Mouse (Mus musculus) layer of hippocampus, adult 8-10 months (tissue): ENCODE data around the gene Lrrc8d. TPM values are rescaled to one million over a fixed set of nuclear protein-coding genes. Genes with fewer than 3 reads are reported as not detected.

ENCODE experiments used
- DNase-seq, 2 experiments: peaks; one replicate each; pipeline ENCODE4 v3.0.0; 2022; ENCODE audit warnings: low spot score in 2 of 2
- total RNA-seq, 4 experiments: library from RNA; stranded (reverse); gene quantifications; 2 replicates each; pipeline ENCODE4 v1.2.4; 2022

The Lrrc8d gene
- total RNA-seq, 4 experiments from 2014 or later = 45.1 to 57.8 (median 50.1) TPM

DNA sequence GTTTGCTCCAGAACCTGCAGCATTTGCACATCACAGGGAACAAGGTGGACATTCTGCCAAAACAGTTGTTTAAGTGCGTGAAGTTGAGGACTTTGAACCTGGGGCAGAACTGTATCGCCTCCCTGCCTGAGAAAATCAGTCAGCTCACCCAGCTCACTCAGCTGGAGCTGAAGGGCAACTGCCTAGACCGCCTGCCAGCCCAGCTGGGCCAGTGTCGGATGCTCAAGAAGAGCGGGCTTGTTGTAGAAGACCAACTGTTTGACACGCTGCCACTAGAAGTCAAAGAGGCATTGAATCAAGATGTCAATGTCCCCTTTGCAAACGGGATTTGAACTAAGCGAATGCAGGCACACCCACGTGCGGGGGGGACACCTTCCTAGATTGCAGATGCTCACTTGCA, 114.2 kb downstream of the Lrrc8d start:
- peak; percentile 53 to 71 for DNase-seq

DNA sequence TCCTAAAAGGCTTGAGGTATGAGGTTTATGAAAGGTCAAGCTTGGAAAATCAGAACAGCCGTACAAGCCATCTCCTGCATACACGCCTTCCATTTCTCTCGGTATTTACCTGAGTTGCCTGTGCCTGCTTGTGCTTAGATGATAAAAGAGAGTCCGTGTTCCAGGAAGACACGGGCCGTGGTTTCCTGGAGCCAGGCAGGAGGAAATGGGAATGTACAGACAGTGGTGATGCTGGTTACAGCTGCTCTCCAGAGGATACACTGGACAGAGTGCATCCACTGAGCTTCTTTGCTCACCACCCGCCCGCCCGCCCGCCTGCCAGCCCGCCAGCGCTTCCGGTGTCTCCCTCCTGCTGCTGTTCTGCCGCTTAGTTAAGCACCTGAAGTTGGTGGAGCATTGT, 116.3 kb downstream of the Lrrc8d start:
- DNase-seq = no peak

DNA sequence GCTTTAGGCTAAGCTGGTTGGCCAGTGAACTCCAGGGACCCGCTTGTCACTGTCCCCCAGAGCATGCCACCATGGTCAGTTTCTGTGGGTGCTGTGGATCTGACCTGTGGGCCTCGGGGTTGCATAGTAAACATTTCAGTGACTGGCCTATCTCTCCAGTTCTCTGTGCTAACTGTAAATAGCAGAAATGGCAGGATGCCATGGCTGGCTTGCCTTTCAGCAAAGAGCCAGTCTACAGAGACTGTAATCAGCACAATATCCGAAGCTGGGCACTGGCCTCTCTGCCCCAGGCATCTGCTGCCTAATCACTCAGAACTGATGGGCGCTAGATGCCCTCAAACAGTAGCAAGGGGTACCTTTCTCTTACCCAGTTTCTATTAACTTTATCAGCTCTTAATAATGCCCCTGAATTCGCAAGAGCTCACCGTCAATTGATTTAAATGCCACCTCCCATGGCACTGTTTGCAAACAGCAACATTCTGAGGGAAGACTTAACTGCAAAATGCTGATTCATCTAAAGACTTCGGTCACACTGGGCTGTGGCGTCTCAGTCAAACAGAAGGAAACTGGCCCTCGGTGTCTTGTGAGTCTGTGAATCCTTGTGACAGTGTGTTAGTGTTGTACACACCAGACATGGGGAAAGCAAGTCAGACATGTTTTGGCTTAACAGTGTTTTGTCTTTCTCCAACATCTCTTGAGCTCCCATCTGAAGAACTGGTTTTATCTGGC, 117.6 kb downstream of the Lrrc8d start:
- DNase-seq = no peak

DNA sequence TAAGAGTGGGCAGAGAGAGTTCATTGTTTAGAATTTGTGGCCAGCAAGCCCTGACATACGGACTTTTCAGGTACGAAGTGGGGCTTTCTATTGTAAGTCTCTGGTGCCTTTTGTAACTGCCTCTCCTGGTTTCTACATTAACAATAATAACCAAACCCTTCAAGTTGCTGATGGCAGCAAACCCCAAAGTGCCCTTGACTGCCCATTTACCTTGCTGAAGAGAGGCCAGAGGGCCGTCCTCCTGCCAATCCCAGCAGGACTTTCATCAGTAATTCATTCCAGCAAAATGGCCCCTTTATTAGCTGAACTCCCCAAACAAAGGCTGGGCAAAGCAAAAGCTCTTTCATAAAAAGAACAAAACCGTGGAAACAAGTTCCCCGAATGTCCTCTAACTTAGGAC, 118.6 kb downstream of the Lrrc8d start:
- DNase-seq = no peak

DNA sequence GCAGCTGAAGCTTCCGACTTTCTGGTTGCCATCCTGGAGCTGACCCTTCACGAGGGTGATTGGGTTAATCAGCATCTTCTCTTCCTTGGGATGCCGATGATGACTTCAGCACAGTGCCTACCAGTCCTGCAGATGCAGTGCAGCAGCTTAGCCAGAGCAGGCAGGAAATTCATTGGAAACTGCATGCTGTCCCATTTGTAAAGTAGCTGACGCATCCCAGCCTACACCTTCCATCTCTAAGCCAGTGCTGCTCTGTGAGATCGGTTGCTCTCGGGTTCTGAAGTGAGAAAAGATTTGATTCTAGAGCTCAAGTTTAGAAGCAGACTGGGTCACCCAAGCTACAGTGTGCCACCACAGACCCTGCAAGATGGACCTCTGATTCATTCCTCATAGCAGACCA, 121.6 kb downstream of the Lrrc8d start:
- DNase-seq = no peak

DNA sequence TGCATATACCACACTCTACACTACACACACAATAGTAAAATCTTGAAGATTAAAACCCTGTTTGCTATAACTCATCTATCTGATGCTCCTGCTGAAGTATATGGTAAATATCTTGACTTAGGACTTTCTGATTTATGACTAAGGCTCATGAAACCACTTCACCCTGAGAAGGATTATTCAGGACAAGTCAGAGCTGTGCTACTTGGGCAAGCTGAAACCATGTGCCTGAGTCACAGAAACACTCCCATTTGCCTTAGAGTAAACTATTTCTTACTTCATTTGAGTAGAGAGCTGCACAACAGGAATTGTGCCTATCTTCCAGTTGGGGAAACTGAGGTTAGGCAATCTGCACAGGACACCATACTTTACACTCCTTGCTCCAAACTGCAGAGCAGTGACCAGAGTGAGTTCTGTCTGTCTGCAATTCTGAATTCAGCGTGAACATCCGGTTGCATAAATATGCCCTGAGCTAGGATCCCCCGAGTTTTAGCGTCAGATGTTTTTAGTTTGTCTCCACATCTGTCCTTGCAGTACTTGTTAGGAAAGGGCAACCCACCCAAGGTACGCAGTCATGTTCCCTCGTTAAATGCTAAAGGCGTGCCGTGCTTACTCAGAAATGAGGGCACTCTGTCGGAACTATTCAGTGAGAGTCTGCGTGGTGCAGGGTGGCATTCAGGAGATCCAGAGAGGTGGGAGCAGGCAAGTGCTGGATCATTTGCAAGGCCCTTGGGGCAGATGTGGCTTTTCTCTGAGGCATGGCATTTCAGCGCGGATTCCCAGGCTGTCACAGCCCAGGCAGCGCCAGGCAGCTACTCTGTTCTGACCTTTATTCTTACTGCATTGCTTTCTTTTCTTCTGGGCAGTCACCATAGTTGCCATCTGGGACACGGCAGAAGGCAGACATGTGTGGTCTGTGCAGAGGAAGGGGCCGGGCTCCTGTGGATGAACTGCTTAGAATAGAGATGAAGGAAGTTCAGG, 123.0 kb downstream of the Lrrc8d start:
- no peak for DNase-seq

DNA sequence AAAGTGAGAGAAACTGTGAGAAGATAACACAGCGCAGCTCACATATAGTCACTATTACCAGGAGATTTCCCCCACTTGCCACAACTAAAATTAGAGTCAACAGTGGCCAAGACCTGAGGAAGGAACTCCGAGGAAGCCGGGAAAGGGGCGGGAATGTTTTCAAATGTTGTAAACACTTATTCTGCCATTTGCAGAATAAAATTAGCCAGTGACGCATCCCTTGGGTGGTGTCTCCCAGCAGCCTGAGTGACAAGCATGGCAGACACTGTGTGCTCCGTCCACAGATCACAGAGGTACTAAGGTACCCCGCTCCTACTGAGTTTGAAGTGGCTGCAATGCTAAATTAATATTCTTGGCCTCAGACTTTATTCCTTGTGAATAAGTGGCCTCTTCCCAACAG, 124.5 kb downstream of the Lrrc8d start:
- DNase-seq = no peak

DNA sequence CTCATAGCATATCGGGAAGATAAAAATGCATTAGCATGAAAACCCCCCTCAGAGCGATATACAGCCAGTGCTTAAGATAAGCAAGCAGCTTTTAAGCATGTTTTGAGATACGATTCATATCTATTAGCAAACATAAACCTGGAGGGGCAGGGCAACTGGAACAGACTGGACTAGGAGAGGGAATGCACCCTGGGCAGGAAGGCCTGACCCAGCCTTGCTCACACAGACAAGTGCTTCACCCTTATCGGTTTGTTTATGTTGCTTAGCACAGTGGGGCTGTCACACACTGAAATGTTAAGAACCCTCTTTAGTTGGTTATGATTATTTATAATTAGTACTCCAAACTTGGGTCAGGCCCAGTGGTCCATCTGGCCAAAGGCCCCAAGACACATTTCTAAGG, 125.1 kb downstream of the Lrrc8d start:
- DNase-seq = no peak

DNA sequence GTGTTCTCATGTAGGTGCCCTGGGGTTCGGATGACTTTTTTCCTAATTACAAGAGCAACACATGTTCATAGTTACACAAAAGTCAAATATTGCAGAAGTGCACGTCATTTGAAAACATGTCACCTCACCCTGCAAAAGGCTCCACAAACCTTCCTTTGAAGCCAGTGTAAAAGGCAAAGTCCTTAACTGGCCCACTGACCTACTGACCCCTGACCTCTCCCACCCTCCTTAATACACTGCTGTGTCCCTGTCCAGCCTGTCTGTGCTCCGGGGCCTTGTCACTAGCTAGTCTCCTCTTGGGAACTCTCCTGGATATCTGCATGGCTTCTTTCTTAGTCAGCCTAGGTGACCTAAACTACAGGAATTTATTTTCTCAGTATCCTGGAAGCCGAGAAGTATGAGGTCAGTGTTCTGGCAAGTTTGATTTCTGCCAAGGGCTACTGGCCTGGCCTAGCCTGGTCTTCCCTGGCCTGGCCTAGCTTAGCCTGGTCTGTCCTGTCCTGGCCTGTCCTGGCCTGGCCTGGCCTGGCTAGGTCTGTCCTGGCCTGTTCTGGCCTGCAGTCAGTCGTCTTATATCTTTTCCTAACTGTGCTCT, 127.2 kb downstream of the Lrrc8d start:
- no peak for DNase-seq

DNA sequence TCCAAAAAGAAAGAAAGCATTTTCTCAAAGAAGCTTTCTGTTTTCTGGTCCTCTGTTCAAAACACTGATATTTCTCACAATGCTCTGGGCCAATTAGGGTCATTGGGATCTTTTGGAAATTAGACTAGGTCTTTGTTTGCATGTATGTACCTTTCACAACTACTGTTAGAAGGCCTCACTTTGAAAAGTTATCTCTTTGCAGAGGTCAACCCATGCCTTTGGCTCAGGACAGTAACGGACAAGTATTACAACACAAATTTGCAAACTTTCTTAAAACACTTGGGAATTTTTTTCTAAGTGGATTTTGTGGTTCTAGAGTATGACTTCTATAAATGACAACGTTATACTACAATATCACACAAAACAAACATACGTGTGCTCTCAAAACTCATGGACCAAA, 128.3 kb downstream of the Lrrc8d start:
- no peak for DNase-seq

DNA sequence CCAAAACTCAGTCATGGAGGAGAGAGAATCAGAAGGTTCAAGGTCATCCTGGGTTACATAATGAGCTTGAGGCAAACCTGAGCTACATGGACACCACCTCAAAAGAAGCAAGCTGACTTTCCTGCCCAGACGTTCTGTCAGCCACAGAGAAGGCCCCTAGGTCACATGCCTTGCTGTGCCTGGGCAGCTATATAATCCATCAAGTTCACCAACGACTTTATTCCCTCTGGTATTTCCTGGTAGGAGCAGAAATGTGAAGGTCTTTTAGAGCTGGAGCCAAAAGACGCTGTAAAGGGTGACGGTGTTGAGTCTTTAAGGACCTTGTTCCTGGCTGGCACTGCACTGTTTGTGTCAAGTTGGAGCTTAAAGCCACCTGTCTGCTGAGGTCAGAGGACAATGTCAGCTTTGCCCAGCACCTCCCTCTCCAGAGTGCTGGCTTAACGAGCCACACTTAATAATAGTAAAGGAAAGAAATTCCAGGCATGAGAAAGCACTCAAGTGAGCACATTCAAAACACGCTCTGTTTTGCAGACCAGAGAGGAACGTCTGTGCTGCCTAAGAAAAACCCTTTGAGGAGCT, 129.3 kb downstream of the Lrrc8d start:
- DNase-seq = no peak

DNA sequence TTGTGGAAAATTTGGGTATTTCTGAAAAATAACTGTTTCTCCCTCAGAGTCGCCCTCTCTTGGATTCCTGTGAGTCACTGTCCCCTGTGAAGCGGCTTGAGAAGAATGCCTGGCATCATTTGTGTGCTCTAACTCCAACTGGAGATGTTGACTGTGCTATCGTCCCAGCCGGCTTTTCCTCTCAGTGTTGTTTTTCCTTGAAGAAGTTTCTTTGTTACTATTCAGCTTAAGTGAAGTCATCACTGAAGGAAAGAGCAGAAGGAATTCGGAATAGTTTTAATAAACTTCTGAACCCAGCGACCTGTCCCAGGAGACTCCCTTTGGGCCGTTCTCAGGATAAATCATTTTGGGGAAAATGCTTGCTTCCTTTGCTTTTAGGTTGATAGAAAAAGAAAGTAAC, 132.4 kb downstream of the Lrrc8d start:
- no peak for DNase-seq

DNA sequence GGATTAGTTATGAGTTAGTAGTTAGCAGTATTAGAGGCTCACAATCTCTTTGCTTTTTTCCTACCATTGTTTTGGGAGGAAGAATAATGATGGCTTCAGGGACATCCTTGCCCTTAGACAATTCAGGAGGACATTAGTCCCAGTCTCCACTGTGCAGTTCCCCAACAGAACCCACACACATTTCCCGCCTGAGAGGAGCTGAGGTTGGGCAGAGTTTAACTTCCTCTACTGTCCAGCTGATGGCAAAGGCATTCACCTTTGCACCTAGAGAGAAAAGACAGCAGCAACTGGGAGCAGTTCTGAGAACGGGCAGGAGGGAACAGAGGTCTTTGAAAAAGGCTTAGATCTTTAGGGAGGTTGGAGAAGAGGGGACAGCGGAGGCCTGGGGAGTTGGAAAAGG, 134.2 kb downstream of the Lrrc8d start:
- no peak for DNase-seq

DNA sequence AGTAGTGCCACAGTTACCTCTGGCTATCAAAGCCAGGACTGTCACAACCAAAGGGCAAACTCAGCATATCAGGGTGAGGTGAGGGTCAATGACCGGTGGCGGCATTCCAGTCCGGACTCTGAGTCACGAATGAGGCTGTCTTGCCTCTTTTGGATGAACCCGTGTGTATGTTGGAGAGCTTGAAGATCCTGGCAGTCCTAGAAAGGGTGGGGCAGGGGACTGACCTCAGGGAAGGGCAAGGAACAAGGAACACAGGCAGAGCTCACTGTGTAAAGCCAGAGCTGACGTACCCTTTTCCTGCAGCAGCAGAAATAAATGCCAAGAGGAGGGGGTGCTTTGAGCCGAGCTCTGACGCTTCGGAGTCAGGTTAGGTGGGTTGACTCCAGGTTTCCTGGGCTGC, 136.2 kb downstream of the Lrrc8d start:
- DNase-seq = no peak

DNA sequence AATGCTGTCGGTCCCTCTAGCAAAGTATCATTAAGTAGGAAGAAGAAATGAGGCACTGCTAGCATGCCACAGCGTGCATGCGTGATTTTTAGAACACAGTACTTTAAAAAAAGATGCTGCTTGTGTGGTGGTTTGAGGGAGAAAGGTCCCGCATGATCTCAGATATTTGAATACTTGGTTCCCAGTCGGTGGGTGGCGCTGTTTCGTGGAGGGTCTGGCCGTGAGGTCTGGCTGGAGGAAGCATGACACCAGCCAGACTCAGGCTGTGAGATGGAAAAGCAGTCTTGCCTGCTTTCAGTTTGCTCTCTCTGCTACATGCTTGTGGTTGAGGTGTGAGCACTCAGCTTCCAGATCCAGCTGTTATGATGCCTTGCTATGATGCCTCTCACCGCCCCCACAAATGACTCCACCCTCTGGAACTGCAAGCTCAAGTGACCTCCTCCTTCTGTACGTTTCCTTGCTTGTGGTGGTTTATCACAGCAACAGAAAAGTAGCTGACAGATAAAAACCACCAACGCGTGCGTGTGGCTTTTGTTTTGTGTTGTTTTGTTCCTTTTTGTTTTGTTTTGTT, 140.1 kb downstream of the Lrrc8d start:
- no peak for DNase-seq

DNA sequence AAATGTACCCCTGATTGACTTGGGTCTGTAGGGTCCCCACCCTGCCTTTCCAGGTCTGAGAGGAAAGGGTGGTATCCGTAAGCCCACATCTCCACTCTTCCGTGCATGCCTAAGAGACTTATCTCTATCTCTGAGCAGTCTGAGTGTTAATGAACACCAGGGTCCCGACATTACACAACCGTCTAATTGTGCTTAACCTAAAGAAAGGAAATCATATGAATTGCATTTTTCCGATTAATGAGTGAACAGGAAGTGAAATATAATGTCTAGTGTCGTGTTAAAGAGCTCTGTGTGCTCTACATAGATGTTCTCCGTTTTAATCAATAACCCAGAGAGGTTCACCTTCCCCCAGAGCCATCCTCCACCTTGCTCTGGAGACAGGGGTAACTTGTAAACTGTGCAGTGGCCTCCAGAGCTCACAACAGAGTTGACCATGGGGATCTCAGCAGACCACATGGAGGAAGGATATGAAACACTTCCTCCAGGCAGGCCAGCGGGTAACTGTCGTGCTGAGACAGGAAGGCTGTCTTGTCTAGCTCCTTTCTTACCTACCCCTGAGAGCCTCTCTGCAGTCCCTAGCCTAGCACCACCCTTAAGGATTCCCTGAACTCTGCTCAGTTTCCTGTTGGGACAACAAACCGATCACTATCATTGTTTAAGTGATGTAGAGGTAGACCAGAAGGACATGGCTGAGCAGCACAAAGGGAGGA, 144.4 kb downstream of the Lrrc8d start:
- no peak for DNase-seq

DNA sequence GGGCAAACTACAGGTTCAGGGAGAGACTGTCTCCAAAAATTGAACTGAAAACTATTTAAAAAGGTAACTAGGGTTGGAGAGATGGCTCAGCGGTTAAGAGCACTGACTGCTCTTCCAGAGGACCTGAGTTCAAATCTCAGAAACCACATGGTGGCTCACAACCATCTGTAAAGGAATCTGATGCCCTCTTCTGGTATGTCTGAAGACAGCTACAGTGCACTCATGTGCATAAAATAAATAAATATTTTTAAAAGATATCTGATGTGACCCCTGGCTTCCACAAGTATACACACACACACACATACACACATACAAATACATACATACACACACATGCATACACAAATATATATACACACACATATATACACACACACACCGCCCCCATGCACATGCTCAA, 145.3 kb downstream of the Lrrc8d start:
- DNase-seq = no peak

DNA sequence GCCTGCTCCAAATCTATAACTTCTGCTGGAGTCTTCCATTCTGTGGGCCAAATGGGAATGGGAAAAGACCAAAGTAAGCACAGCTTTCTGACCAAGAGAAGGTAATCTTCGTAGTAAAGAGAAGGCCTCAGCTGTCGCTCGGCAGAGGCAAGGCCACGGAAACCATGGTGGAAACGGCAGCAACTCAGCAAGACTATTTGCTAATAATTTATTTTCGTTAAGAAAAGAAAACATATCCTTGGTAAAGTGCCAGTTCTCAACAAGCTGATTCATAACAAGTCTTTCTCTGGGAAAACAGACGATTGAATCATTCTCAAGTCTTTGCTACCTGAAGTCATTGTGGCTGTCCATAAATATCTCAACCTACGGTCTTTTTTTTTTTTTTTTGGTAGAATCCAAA, 148.0 kb downstream of the Lrrc8d start:
- no peak for DNase-seq

DNA sequence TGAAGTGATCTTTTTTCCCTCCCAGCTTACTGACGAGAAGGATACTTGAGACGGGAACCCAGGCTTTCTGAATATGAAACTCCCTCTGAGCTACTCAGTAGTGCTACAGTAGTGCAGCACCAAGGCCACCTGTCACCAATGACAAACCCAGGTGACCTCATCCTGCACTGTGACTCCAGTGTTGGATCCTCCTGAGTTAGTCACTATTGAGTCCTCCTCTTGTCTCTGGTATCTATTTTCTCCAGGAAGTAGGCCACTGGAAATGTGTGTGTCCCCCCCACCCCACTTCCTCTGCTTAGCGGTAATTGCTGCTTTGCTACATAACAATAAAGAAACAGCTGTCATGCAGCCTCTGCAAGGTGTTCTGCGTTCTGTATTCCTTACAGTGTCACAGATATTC, 149.5 kb downstream of the Lrrc8d start:
- DNase-seq = no peak

DNA sequence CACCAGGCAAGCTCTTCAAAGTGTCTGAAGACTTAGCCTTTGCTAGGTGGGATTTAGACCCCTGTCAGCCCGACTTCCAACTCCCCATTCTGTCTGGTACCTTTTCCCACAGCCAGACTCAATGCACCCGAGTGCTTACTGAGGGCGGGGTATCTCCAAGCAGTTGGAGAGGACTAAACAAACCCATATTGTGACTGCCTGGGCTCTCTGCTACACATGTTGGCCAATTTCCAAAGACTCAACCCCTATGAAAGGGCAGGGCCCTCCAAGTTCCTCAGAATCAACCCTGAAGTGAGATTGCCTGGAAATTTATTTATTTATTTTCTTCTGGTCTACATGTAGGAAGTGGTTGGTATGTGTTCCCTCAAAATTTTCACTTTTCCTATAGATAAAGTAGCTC, 149.9 kb downstream of the Lrrc8d start:
- DNase-seq = no peak

DNA sequence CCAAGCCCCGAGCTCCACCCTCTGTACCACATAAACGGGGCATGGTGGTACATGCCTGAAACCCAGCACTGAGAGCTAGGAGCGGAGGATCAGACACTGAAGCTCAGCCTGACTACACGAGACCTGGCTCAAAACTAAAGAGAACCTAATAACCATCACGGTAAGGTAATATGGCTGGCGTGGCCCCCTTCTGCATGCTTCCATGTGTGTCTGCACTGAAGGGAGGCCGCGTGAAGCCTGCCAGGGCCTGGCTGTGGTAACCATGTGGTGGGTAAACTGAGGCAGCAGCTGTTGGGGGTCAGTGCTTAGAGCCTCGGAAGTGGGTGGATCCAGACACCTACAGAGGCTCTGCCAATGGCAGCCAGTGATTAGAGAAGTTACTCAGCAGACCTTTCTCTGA, 153.5 kb downstream of the Lrrc8d start:
- DNase-seq = no peak
